Mouse (Mus musculus): ENCODE measurements around the gene Stim1. TPM values are rescaled to one million over a fixed set of nuclear protein-coding genes. Genes with fewer than 3 reads are reported as not detected.
A peak's percentile ranks its signal among the peaks of the same experiment; 100 is the strongest.

The Stim1 gene
- polyA plus RNA-seq, 1 experiment from 2014 or later = 14.3 TPM

DNA sequence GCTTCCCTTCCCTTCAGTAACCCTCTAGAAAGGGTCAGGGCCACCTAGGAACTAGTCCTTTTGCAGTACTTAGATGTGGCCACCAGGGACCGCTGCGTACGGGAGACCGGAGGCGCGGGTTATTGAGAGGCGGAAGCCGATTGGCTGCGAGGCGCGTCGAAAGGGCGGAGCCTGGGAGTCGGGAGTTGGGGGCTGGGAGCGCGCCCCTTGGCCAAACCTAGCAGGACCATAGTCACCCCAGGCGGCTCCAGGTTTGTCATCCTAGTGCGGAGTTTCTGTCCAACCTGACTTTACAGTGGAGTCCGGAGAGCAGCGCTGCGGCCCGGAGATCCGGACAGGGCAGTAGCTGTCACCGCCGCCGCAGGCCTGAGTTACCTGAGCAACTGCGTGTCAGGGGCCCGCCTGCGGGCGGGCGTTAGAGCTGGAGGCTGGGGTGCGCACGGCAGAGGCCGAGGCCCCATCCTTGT, 460 bp upstream of the Stim1 start:
- Histone ChIP-seq H3K4me2 (ENCODE audit: low read depth, low read length, severe bottlenecking) (peak overlapping the region; percentile 94), H3K9me3 (ENCODE audit: control insufficient read depth, low read length) (no peaks in the 10 kb centered on the region), H3K4me3 (ENCODE audit: low read depth, low read length) (peak overlapping the region; percentile 80), H3K9ac (ENCODE audit: low read length) (peak overlapping the region; percentile 68), H3K27me3 (ENCODE audit: control insufficient read depth, insufficient read depth, low read length) (0 out of 2 replicates have a peak, but pooled peaks cover 3% of the 10 kb centered on the region), H3K4me1 (replicated peaks; ENCODE audit: control insufficient read depth, insufficient read depth, low read length) (peaks cover 4% of the 10 kb centered on the region; the same call in 1 of the 2 replicates), H3K36me3 (ENCODE audit: control insufficient read depth, insufficient read depth, low read length) (no peaks in the 10 kb centered on the region), H3K27ac (ENCODE audit: low read depth, low read length) (no peak overlapping the region)
- DNase-seq (ENCODE audit: low spot score) (peak; percentile 96), ATAC-seq (replicated peaks; ENCODE audit: low FRiP score) (peak; percentile 94)
- under 1% methylated on average over 34 of the region's 34 CpGs for WGBS

DNA sequence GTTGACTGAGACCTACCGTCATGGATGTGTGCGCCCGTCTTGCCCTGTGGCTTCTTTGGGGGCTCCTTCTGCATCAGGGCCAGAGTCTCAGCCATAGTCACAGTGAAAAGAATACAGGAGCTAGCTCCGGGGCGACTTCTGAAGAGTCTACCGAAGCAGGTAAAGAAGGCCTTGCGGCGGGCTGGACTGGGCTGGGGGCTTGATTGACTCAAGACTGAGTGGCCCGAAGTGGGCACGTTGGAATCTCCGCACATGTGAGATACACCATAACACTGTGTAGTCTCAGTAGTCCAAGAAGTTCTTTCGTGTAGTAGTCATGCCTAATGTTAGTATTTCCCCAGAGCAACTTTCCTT, 766 bp downstream of the Stim1 start:
- DNase-seq (ENCODE audit: low spot score) = no peak
- 6% methylated on average over 12 of the region's 12 CpGs for WGBS
- H3K9ac ChIP-seq (ENCODE audit: low read length) = peak overlapping the region; percentile 68
- no peak overlapping the region for H3K27ac ChIP-seq (ENCODE audit: low read depth, low read length)
- ATAC-seq (replicated peaks; ENCODE audit: low FRiP score) = no peak
- 0 out of 2 replicates have a peak, but pooled peaks cover 3% of the 10 kb centered on the region for H3K27me3 ChIP-seq (ENCODE audit: control insufficient read depth, insufficient read depth, low read length)
- H3K4me3 ChIP-seq (ENCODE audit: low read depth, low read length) = peak overlapping the region; percentile 80
- H3K36me3 ChIP-seq (ENCODE audit: control insufficient read depth, insufficient read depth, low read length) = no peaks in the 10 kb centered on the region
- peaks cover 4% of the 10 kb centered on the region; the same call in 1 of the 2 replicates for H3K4me1 ChIP-seq (replicated peaks; ENCODE audit: control insufficient read depth, insufficient read depth, low read length)
- H3K9me3 ChIP-seq (ENCODE audit: control insufficient read depth, low read length) = no peaks in the 10 kb centered on the region
- peak overlapping the region; percentile 94 for H3K4me2 ChIP-seq (ENCODE audit: low read depth, low read length, severe bottlenecking)

DNA sequence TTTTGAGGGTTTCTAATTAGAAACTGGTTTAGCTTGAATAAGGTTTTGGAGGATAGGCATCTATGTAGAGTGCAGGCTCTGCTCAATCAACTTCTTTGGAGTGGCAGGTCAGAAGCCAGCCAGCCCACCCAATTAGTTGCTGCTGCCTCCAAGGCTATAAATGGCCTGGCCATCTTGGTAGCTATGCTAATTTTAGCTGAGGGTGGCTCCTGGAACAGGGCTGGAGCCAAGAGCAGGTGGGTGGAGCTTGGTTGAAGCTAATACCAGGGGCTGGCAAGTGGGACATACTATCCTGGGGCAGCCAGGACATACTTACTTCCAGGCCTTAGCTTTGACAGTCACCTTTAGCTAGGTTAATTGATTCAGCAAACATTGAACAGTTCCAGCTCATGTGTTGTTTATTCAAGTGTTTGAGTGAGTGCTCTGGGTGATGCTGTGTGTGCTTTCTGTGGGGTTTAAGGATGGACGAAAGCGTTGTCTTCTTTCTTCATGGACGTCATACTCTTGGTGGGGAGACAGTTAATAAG, 4.9 kb downstream of the Stim1 start:
- DNase-seq (ENCODE audit: low spot score) (no peak), ATAC-seq (replicated peaks; ENCODE audit: low FRiP score) (no peak)
- Histone ChIP-seq H3K27ac (ENCODE audit: low read depth, low read length) (no peak overlapping the region), H3K4me3 (ENCODE audit: low read depth, low read length) (no peak overlapping the region), H3K36me3 (ENCODE audit: control insufficient read depth, insufficient read depth, low read length) (no peaks in the 10 kb centered on the region), H3K9ac (ENCODE audit: low read length) (no peak overlapping the region), H3K4me1 (replicated peaks; ENCODE audit: control insufficient read depth, insufficient read depth, low read length) (peaks cover 4% of the 10 kb centered on the region; the same call in 1 of the 2 replicates), H3K9me3 (ENCODE audit: control insufficient read depth, low read length) (no peaks in the 10 kb centered on the region), H3K27me3 (ENCODE audit: control insufficient read depth, insufficient read depth, low read length) (0 out of 2 replicates have a peak, but pooled peaks cover 3% of the 10 kb centered on the region), H3K4me2 (ENCODE audit: low read depth, low read length, severe bottlenecking) (no peak overlapping the region)
- WGBS = 89% methylated on average over 3 of the region's 3 CpGs

DNA sequence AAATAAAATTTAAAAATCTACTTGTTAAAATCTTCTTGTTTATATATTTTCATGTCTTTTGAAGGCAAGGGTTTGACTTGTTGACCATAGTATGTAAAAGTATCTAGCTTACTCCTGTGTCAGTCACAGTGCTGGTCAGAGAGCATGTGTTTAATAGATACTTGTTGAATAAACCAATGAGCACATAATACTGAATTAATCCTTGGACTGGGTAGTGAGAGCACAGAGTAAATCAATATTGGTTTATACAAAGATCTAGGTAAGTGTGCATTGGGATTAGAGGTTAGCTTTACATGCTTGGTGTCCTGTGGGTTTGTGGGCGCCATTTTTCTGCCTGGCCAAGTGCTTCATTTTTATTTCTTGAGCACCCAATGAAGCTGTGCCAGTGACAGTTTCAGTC, 13.8 kb downstream of the Stim1 start:
- no peaks in the 10 kb centered on the region for H3K27me3 ChIP-seq (ENCODE audit: control insufficient read depth, insufficient read depth, low read length)
- no peak overlapping the region for H3K4me2 ChIP-seq (ENCODE audit: low read depth, low read length, severe bottlenecking)
- ATAC-seq (replicated peaks; ENCODE audit: low FRiP score) (no peak), DNase-seq (ENCODE audit: low spot score) (no peak)
- no peak overlapping the region for H3K9ac ChIP-seq (ENCODE audit: low read length)
- no peaks in the 10 kb centered on the region for H3K4me1 ChIP-seq (replicated peaks; ENCODE audit: control insufficient read depth, insufficient read depth, low read length)
- H3K36me3 ChIP-seq (ENCODE audit: control insufficient read depth, insufficient read depth, low read length) = no peaks in the 10 kb centered on the region
- WGBS = 93% methylated on average over 1 of the region's 1 CpGs
- H3K27ac ChIP-seq (ENCODE audit: low read depth, low read length) = no peak overlapping the region
- no peaks in the 10 kb centered on the region for H3K9me3 ChIP-seq (ENCODE audit: control insufficient read depth, low read length)
- no peak overlapping the region for H3K4me3 ChIP-seq (ENCODE audit: low read depth, low read length)

DNA sequence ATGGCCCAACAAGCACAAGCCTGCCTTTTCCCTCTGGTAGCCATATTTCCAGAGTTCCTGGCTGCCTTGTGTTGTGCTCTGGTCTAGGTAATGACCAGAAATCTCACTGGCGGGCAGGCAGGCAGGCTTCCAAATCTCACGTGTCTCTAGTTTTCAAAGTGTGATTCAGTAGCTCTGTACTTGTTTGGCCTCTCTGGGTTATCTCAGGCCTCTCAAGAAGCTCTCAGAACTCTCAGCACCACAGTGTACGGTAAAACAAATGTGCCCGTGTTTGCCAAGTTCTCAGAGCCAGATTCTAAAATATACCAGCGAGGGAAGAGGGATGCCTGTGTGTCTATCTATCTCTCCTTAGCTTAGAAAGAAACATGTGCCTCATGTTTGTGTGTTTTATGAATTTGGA, 14.7 kb downstream of the Stim1 start:
- Histone ChIP-seq H3K27ac (ENCODE audit: low read depth, low read length) (no peak overlapping the region), H3K4me1 (replicated peaks; ENCODE audit: control insufficient read depth, insufficient read depth, low read length) (no peaks in the 10 kb centered on the region), H3K27me3 (ENCODE audit: control insufficient read depth, insufficient read depth, low read length) (no peaks in the 10 kb centered on the region), H3K36me3 (ENCODE audit: control insufficient read depth, insufficient read depth, low read length) (no peaks in the 10 kb centered on the region), H3K4me2 (ENCODE audit: low read depth, low read length, severe bottlenecking) (no peak overlapping the region), H3K4me3 (ENCODE audit: low read depth, low read length) (no peak overlapping the region), H3K9me3 (ENCODE audit: control insufficient read depth, low read length) (no peaks in the 10 kb centered on the region), H3K9ac (ENCODE audit: low read length) (no peak overlapping the region)
- DNase-seq (ENCODE audit: low spot score) = no peak
- WGBS = 86% methylated on average over 5 of the region's 5 CpGs
- no peak for ATAC-seq (replicated peaks; ENCODE audit: low FRiP score)

DNA sequence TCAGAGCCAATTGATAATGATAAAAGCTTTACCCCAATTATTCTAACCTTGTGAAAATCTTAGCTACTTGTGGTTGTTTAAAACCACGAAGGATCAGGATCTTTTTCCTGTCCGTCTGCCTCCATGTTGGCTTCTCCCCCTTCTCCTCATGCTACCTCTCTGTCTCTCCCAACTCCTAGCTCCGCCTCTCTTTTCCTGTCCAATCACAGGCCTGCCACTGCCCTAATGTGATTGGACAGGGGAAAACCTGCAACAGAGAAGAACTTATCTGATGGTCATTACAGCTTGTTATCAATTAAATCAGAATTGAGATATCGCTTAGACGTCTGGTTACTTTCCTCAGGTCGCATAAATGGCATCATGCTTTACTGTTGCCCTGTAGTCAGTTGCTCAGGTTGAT, 21.9 kb downstream of the Stim1 start:
- no peak overlapping the region for H3K4me3 ChIP-seq (ENCODE audit: low read depth, low read length)
- H3K27me3 ChIP-seq (ENCODE audit: control insufficient read depth, insufficient read depth, low read length) = no peaks in the 10 kb centered on the region
- no peak for ATAC-seq (replicated peaks; ENCODE audit: low FRiP score)
- H3K4me2 ChIP-seq (ENCODE audit: low read depth, low read length, severe bottlenecking) = no peak overlapping the region
- no peak overlapping the region for H3K9ac ChIP-seq (ENCODE audit: low read length)
- DNase-seq (ENCODE audit: low spot score) = no peak
- no peaks in the 10 kb centered on the region for H3K36me3 ChIP-seq (ENCODE audit: control insufficient read depth, insufficient read depth, low read length)
- no peaks in the 10 kb centered on the region for H3K4me1 ChIP-seq (replicated peaks; ENCODE audit: control insufficient read depth, insufficient read depth, low read length)
- 87% methylated on average over 6 of the region's 6 CpGs for WGBS
- H3K27ac ChIP-seq (ENCODE audit: low read depth, low read length) = no peak overlapping the region
- no peaks in the 10 kb centered on the region for H3K9me3 ChIP-seq (ENCODE audit: control insufficient read depth, low read length)

DNA sequence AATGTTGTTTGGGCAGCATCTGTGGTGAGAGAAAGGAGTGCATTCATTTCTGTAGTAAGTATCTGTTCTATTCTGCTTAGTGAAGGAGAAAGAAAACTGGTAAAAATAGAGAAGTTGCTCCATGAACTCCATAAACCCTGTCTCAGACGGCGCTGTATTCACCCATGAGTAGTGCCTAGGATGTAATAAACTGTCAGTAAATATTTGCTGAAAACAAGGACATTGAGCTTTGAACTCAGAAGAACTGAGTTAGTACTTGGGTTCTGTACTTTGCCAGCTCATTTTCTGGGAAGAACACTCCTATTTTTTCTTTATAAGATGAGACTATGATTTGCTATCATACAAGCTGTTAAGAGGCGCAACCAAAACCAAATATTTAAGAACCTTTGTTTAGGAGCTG, 24.6 kb downstream of the Stim1 start:
- Histone ChIP-seq H3K9ac (ENCODE audit: low read length) (no peak overlapping the region), H3K27ac (ENCODE audit: low read depth, low read length) (no peak overlapping the region), H3K36me3 (ENCODE audit: control insufficient read depth, insufficient read depth, low read length) (no peaks in the 10 kb centered on the region), H3K4me1 (replicated peaks; ENCODE audit: control insufficient read depth, insufficient read depth, low read length) (no peaks in the 10 kb centered on the region), H3K4me2 (ENCODE audit: low read depth, low read length, severe bottlenecking) (no peak overlapping the region), H3K4me3 (ENCODE audit: low read depth, low read length) (no peak overlapping the region), H3K9me3 (ENCODE audit: control insufficient read depth, low read length) (no peaks in the 10 kb centered on the region), H3K27me3 (ENCODE audit: control insufficient read depth, insufficient read depth, low read length) (no peaks in the 10 kb centered on the region)
- WGBS = 92% methylated on average over 3 of the region's 3 CpGs
- ATAC-seq (replicated peaks; ENCODE audit: low FRiP score) (no peak), DNase-seq (ENCODE audit: low spot score) (no peak)

DNA sequence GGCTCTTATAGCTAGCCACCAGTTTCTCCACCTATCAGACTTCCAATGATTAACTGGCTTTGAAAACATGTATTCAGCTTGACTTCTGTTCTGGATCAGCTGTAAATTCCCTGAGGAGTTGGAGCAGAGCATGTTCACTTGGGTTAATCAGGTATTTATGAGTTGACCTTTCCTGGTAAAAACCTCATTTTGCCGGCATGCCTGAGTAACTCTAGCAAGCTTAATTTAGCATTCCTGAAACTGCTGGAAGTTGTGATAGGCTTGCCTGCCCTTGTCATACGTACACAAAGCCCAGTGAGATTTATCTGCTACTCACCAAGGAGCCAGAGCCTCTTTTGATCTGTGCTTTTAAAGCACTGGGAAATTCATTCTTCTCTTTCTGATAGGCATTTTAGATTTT, 25.6 kb downstream of the Stim1 start:
- Histone ChIP-seq H3K9ac (ENCODE audit: low read length) (no peak overlapping the region), H3K4me3 (ENCODE audit: low read depth, low read length) (no peak overlapping the region), H3K4me1 (replicated peaks; ENCODE audit: control insufficient read depth, insufficient read depth, low read length) (no peaks in the 10 kb centered on the region), H3K27me3 (ENCODE audit: control insufficient read depth, insufficient read depth, low read length) (no peaks in the 10 kb centered on the region), H3K9me3 (ENCODE audit: control insufficient read depth, low read length) (no peaks in the 10 kb centered on the region), H3K36me3 (ENCODE audit: control insufficient read depth, insufficient read depth, low read length) (no peaks in the 10 kb centered on the region), H3K4me2 (ENCODE audit: low read depth, low read length, severe bottlenecking) (no peak overlapping the region), H3K27ac (ENCODE audit: low read depth, low read length) (no peak overlapping the region)
- WGBS = 12% methylated on average over 2 of the region's 2 CpGs
- ATAC-seq (replicated peaks; ENCODE audit: low FRiP score) (no peak), DNase-seq (ENCODE audit: low spot score) (no peak)

DNA sequence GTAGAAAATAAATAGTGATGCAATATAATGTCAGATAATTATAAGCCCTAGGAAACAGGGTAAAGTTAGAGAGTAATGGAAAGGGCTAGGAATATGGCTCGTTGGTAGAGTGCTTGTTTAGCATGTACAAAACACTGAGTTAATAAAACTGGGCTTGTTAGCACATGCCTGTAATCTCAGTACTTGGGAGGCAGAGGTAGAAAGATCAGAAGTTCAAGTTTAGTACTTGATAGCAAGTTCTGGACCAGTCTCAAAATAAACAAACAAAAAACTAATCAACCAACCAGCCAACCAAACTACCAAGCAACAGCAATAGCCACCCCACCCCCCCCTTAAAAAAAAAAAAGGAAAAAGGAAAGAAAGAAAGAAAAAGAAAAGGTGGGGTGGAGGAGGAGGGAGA, 33.2 kb downstream of the Stim1 start:
- ATAC-seq (replicated peaks; ENCODE audit: low FRiP score) = no peak
- 87% methylated on average over 1 of the region's 1 CpGs for WGBS
- Histone ChIP-seq H3K4me1 (replicated peaks; ENCODE audit: control insufficient read depth, insufficient read depth, low read length) (no peaks in the 10 kb centered on the region), H3K9ac (ENCODE audit: low read length) (no peak overlapping the region), H3K36me3 (ENCODE audit: control insufficient read depth, insufficient read depth, low read length) (no peaks in the 10 kb centered on the region), H3K9me3 (ENCODE audit: control insufficient read depth, low read length) (no peaks in the 10 kb centered on the region), H3K27me3 (ENCODE audit: control insufficient read depth, insufficient read depth, low read length) (no peaks in the 10 kb centered on the region), H3K4me2 (ENCODE audit: low read depth, low read length, severe bottlenecking) (no peak overlapping the region), H3K27ac (ENCODE audit: low read depth, low read length) (no peak overlapping the region), H3K4me3 (ENCODE audit: low read depth, low read length) (no peak overlapping the region)
- DNase-seq (ENCODE audit: low spot score) = no peak
